Mouse (Mus musculus) left cerebral cortex, adult 9 months (tissue): Measurements from ENCODE around the gene Kat2b.
"Not testable (repeated sequence)": the region's sequence is repeated elsewhere in the genome, so short reads cannot be mapped to it uniquely, and the experiment has no call there.

Experiments
- DNase-seq, 2 experiments: peaks; one replicate each; pipeline ENCODE4 v3.0.0; 2022; ENCODE audit warnings: low spot score in 2 of 2

Kat2b gene

DNA sequence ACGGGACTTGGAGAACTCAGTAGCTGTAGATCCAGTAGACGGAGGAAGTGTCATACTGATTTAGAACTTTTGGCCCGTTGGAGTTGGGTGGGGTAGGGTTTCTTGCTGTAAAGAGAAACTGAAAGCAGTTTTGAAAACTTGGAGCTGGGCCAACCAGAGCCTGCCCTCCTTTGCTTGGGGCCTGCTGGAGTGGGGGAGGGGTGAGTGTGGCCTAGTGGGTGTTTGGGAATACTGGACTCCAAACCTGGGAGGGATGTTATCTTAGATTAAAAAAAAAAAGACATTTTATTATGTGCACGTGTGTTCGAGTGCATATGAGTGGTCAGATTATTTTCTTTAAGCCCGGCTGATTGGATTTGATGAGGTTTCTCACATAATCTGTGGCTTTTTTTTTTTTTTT lies 3.2 kb downstream of the Kat2b start:
- DNase-seq: peak in 1 of 2 experiments; percentile 37

DNA sequence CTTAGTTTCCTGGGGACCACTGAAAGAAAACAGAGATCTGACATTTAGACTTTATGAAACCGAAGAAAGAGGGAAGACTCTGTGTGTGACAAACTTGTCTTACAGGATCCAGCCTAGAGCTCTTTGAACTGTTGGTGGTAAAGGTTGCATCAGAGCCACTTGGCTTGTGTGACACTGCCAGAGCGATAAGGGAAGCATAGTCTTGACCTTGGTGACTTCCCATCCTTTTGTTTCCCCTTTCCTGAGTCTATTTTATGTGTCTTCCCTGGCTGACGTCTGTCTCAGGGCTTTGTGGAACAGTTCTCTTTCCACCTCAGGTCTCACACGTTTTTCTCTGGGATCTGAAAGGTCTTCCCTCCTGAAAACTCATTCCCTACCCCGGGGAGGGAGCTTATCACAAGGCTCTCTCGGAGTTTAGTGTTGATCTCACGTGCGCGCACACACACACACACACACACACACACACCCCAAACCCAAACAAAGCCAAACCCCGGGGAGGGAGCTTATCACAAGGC lies 3.8 kb downstream of the Kat2b start:
- DNase-seq: no peak

DNA sequence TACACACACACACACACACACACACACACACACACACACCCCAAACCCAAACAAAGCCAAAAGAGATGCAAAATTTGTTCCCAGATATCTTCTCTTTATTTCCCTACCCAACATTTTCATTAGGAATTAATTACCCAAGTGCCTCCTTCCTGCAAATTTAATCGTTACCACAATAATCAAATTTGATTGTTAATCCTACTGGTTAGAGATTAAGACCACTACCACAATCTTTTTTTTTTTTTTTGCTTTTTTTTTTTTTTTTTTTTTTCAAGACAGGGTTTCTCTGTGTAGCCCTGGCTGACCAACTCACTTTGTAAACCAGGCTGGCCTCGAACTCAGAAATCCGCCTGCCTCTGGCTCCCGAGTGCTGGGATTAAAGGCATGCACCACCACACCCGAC lies 4.3 kb downstream of the Kat2b start:
- not testable (repeated sequence) for DNase-seq

DNA sequence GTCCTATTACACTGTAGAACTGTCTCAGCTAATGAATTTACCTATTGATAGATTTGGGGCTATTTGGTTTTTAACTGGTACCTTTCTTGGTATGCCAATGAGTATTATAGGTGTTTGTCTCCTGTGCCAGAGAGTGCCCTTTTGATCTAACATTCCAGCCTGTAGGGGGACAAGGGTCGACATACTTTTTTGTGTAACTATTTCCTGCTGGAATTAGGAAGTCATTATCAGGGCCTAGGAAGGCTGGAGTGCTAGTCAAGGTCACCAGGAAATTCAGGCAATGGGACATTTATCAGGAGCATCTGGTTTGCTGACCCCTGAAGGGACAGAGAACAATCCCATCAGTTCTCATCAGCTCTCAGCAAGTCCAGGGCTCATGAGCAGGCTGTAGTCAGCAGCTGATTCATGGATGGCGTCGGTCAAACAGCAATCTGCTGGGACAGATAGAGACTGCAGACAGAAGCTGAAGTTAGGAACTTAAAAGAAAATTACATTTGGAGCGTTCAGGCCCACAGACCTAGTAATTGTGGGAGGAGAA lies 6.4 kb downstream of the Kat2b start:
- DNase-seq: no peak

DNA sequence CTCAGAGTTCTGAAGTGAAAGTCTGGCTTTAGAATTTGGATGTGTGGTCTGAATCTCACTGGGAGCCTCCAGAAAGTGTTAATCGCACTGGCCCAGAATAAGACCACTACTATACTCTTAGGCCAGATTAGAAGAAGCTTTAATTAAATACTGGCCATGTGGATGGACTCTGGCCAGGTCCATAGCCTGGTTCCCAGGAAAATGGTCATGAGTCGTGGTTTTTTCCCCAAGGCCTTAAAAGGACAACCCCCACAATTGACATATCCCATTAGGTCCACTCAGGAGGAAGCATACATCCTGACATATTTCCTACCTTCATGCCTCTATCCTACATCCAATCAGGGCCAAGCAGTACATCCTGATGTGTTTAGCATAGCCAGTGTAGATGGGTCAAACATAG lies 10.5 kb downstream of the Kat2b start:
- no peak for DNase-seq

DNA sequence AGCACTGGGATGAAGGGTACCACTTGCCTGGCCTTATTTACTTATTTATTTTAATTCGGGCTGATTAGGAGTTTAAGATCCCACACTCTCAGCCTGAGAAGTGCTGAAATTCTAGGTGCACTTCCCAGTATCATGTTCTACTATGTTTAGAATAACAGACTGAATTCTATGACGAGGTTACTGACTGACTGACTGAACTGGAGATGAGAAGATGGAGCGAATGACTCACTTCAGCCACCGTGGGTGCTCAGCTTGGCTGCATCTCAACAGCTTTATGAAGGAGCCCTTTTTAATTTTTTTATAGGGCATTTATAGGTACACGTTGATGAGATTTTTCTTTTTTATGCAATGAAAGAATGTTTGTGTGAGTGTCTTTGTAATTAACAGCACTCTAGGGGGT lies 11.1 kb downstream of the Kat2b start:
- no peak for DNase-seq

DNA sequence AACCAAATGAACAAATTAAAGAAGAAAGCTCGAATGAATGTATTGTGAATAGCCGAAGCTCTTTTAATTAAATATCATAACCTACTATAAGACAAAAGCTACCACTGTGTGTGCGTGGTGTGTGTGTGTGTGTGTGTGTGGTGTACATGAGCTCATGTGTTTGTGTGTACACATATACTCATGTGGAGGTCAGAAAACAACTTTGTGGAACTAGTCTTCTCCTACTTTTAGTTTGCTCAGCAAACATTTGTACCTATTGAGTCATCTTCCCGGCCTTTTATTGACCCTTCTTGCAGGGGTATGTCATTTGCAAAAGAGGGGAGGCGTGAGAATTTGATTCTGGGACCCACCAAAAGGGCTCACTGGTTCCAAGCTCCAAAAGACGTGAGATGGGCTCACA lies 11.6 kb downstream of the Kat2b start:
- no peak for DNase-seq

DNA sequence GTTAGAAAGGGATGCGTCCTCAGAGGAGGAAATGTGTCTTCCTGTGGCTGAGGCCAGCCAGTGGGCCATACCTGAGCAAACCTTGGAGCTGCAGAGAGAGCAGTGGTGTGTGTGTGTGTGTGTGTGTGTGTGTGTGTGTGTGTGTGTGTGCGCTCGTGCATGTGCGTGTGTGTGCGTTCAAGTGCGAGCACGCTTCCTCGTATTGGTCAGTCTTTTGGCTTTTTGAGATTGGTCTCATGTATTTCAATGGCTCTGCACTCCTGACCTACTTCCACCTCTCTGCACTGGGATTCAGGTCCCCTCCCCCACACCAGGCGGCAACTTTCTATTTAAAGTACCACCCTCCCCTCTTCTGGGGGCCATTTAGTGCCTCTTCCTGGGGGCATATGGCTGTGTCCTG lies 12.1 kb downstream of the Kat2b start:
- no peak for DNase-seq

DNA sequence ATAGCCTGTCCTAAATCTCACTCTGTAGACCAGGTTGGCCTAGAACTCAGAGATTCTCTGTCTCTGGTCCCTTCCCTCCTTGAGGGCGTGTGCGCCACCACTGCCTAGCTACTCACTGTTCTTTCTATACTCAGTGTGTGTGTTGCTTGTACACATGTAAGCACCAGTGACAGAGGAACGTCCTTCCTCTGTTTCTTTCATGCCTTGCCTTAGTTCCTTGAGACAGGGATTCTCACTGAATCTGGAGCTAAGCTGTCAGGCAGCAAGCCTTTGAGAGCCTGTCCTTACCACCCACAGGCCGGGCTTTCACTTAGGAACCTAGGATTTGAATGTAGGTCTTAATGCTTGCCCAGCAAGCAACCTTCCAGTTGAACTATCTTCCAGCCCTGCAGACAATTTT lies 13.0 kb downstream of the Kat2b start:
- no peak for DNase-seq

DNA sequence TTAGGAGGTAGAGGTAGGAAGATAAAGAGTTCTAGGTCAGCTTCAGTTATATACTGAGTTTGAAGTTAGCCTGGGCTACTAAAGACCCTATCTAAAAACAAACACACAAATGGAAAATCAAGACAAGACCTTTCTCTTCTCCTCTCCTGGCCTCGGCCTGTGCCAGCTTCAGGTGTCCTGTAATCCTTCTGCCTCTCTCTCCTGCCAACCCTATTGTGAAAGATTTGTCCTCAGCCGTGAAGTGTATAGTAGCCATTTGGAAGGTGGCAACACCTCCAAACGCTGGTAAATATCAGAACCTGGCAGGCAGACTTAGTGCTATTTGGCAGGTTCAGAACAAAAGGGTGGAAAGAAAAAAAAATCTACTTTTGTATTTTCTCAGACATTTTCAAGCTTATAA lies 13.6 kb downstream of the Kat2b start:
- no peak for DNase-seq

DNA sequence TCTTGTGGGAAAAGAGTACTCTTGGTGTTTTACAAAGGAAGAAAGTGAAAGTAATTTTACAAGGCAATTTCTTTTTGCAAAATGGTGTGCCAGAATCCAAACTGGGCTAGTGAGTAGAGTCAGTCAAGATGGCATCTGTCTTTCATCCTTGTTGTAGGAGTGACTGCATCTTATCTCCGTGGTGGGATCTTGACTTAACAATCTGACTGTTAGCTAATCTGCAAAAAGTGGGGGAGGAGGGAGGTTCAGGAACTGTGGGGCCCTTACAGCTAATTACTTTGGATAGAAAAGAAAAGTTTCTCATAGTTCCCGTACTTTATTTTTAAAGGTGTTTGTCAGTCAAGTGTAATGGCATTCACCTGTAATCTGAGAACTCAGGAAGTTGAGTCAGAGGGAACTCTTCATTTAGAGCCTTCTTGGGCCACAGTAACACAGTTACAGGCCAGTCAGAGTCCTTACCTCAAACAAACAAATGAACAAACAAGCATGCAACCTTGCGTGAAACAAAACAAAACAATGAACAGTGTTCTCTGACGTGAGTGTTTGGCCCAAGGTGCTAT lies 15.4 kb downstream of the Kat2b start:
- DNase-seq: no peak

DNA sequence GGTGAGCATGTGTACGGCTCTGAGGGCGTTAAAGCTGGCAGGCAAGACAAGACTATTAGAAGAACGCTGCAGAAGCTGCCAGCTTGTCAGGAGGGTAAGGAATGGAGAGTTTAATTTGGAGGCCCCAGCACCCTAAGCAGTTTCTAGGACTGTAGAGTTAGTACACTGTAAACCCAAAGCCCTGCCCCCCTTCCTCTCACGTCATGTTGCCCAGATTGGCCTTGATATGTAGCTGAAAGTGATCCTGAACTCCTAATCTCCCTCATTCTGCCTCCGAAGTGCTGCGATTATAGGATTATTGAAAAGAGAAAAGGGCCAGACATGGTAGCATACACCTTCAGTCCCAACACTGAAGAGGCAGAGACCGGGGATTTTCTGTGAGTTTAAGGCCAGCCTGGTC lies 16.1 kb downstream of the Kat2b start:
- no peak for DNase-seq

DNA sequence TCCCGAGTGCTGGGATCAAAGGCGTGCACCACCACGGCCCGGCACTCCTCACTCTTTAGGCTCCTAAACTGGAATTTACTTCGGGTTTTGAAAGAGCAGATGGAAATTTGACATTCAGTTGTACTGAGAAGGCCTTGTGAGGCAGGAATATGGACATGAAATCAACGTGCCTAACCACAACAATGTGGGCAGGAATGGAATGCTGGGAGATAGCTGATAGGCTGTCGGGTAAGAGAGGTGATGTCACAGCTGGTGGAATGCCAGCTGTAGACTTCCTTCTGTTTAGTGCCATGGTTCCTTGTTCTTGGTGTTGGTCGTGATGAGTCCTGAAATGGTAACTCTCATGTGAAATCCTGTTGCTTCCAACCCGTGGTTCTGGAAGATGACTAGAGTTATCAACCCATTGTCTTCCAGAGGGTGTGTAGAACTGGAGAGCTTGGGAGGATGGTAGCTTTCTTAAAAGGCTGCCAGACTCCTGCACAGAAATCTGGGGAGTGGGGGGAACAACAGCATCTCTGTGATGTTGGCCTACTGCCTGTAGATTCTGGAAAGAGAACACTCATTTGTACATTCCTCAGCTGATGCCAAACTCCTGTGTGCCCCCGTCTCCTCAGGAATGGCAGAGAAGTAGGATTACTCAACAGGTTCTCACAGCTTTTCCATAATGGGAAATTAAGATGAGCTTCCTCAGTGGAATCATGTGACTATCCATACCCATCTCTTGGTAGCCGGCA lies 17.4 kb downstream of the Kat2b start:
- DNase-seq: no peak

DNA sequence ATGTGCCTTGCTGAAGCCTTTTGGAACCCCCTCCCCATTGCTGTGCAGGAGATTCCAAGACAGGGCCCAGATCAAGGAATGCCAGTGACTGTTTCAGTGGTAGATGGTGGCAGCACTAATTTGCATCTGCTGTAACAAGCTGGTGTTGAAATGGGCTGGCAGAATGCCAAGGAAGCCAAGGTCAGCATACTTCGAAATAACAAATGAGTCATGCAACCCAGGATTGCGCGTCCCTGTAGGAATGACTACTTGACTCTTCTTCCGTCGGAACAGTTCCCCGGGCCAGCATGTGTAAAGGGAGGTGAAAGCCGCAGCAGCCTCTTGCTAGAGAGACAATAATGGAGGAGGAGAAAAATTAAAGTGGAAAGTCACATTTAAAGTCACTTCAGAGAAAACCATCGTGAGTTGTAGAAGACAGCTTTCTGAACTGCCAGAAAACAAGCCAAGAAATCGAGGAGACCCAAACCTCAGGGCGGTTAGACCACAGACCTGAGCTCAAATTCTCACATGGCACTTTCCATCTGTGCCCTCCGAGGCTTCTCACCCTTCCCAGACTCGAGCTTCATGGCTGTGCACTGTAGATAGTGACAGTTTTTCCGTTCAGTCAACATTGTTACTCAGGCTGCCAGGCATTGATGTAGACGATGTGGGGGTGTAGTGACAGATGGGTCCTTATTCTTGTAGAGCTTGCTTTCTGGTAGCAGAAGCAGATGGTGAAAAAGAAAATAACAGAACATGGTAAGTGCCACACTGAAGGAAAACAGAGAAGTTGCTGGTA lies 20.6 kb downstream of the Kat2b start:
- peak; percentile 68 to 87 for DNase-seq

DNA sequence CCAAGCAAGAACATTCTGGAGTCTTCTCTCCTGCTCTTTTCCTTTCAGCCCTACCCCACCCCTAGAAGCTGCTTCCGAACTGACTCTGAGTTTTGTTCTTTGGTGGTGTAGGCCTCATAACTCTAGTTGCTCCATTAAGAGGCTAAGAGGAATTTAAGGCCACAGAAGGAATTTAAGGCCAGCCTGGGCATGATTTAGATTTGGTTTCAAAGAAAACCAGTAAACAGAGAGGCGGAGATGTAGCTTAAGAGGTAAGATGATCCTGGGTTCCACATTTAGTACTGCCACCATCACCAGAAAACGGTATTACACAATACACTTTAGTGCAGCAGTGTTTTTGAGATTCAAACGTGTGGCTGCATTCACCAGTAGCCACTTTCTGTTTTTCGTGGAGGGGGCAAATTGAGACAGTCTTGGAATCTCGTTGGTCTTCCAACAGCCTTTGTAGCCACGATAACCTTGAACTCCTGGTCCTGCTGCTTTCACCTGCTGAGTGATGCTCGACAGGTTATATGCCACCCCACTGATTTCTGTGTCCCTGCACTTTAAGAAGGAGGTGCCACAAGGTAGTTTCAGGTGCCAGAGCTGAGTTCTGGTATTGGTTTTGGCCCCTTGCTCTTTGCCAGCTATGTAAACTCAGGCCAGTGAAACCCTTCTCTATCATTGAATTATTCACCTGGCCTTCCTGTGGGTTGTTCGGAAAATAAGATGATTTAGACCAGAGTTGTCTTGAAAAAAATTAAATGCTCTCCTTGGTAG lies 21.6 kb downstream of the Kat2b start:
- no peak for DNase-seq

DNA sequence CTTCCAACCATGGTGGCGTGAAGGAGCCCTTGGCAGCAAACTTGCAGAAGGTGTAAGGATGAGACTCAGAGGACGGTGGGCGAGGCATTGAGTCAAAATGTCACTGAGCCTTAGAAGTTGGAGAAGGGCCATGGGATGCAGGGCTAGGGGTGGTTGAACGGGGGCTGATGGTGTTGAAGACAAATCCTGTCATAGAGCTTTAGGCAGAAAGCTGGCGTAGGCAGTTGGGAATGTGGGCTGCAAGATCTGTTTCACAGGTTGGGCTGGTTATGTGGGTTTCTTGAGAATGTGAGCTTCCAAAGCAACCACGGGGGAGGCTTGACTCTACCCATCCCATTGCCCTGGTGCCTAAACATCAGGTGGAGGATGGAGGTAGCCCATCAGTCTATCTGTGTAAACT lies 23.4 kb downstream of the Kat2b start:
- DNase-seq: peak in 1 of 2 experiments; percentile 45

DNA sequence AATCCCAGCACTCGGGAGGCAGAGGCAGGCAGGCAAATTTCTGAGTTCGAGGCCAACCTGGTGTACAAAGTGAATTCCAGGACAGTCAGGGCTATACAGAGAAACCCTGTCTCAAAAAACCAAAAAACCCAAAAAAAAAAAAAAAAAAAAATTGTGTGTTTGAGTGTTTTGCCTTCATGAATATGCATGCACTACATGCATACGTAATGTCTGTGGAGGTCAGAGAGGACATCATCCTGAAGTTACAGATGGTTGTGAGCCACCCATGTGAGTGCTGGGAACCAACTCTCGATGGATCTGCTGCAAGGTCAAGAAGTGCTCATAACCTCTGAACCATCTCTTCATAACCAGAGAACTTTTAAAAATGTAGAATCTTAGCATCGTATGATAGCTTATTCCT lies 25.2 kb downstream of the Kat2b start:
- no peak for DNase-seq

DNA sequence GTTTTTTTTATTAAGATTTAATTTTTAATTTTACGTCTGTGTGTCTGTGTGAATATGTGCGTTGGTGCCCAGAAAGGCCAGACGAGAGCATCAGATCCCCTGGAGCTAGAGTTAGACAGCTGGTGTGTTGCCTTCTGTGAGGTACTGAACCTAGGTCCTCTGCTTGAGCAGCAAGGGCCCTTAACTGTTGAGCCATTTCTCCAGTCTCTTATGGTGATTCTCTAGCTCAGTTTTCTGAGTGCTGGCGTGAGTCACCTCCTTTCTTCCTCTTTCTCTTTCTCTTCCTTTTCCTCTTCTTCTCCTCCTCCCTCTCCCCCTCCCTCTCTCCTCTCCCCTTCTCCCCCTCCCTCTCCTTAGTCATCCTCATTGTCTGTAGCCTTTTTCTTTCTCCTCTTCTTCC lies 27.9 kb downstream of the Kat2b start:
- no peak for DNase-seq

DNA sequence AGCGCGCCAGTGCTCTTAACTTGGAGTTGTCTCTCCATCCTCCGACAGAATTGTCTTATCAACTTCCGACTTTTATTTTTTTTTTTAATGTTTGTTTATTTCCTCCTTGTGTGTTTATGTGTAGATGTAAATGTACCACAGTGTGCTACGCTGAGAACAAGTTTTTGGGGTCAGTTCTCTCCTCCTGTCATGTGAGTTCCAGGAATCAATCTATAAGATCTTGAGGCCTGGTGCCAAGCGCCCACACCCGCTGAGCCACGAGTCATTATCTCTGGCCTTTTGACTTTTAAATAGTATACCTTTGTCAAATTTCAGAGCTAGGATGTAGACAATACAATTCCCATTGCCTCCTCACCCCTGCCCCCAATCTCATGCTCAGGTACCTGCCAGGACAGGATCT lies 28.9 kb downstream of the Kat2b start:
- no peak for DNase-seq

DNA sequence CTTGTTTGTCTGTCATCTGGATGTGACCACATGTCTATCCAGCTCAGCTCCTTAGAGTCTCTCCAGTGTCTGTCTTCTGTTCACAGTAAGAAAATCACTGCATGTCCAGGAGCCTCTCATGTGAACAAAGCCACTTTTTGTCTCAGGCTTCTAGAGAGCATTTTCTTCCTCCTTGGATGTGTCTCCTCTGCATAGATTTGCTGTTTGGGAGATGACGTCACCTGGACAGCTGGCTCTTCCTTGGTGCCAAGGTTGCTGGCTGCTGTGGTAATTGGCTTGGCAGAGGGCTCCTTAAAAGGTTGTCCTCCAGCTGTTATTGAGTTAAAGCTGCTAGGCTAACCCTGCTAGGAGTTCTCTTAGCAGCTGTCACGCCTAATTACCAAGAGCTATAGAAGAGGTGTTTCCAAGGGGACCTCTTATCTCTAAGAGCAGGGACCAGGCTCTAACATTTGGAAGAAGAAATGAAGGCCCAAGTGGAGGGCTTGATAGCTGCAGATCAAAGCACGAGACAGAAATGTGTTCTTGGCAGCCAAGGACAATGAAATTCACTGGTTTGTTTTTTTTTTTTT lies 29.7 kb downstream of the Kat2b start:
- peak; percentile 44 to 48 for DNase-seq

DNA sequence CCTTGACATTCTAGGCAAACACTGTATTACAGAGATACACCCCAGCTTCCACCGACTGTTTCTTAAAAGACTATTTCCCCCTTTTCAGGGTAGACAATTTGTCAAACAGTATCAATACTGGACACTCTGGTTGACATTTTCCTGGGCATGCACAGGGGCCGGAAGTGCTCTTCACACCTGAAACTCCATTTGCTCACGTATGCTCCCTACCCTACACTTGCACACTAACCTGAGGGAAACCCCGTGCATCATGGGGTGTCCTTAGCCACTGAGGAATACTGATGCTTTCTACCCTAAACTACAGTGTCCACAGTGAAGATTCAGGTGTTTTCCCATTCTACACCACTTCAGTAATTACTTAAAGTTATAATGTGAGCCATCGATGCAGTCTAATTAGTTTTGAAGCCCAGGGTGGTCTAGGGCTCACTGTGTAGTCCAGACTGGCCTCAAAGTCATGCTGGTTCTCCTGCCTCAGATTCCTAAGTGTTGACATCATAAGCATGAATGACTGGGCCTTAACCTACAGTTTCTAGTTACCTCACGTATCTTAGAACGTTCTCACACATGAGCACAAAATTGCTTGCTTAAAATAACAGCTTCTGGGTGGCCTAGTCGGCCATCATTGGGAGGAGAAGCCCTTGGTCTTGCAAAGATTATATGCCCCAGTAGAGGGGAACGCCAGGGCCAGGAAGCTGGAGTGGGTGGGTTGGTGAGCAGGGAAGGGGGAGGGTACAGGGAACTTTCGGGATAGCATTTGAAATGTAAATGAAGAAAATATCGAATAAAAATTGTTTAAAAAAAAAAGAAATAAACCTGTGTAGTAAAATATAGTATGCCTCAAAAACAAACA lies 30.5 kb downstream of the Kat2b start:
- DNase-seq: no peak
